Mouse (Mus musculus): ENCODE results near the gene Trio.

The Trio gene

GRCm38 (mm10) chr15:27723746-27724145 lies 301.9 kb downstream of the Trio start:
- in situ Hi-C loops (cut with MboI, MseI): loop anchor here (25.0 kb wide), 1 partner anchor 411 kb away; no protein-coding TSS in a partner anchor

GRCm38 (mm10) chr15:27720297-27720696 lies 305.4 kb downstream of the Trio start:
- in situ Hi-C loops (cut with MboI, MseI): loop anchor here (25.0 kb wide), 1 partner anchor 408 kb away; no protein-coding TSS in a partner anchor

GRCm38 (mm10) chr15:27718668-27719067 lies 307.0 kb downstream of the Trio start:
- in situ Hi-C loops (cut with MboI, MseI): loop anchor here (5.0 to 25.0 kb wide), 2 partner anchors 61 to 406 kb away; no protein-coding TSS in a partner anchor

- in situ Hi-C loops (cut with MboI, MseI): loop anchor here (5.0 to 25.0 kb wide), 2 partner anchors 58 to 403 kb away; no protein-coding TSS in a partner anchor
Measured at GRCm38 (mm10) chr15:27715331-27715730, 310.3 kb downstream of the Trio start.

GRCm38 (mm10) chr15:27710698-27711097 lies 314.9 kb downstream of the Trio start:
- in situ Hi-C loops (cut with MboI, MseI): loop anchor here (25.0 kb wide), 1 partner anchor 398 kb away; no protein-coding TSS in a partner anchor

GRCm38 (mm10) chr15:27708968-27709612 lies 316.6 kb downstream of the Trio start:
- in situ Hi-C loops (cut with MboI, MseI): loop anchor here (25.0 kb wide), 1 partner anchor 397 kb away; no protein-coding TSS in a partner anchor

GRCm38 (mm10) chr15:27708499-27708898 lies 317.1 kb downstream of the Trio start:
- in situ Hi-C loops (cut with MboI, MseI): loop anchor here (25.0 kb wide), 1 partner anchor 396 kb away; no protein-coding TSS in a partner anchor

GRCm38 (mm10) chr15:27702972-27703313 lies 322.7 kb downstream of the Trio start:
- in situ Hi-C loops (cut with MboI, MseI): loop anchor here (25.0 kb wide), 1 partner anchor 391 kb away; no protein-coding TSS in a partner anchor

GRCm38 (mm10) chr15:27702031-27702971 lies 323.3 kb downstream of the Trio start:
- in situ Hi-C loops (cut with MboI, MseI): loop anchor here (25.0 kb wide), 1 partner anchor 390 kb away; no protein-coding TSS in a partner anchor

- in situ Hi-C loops (cut with MboI, MseI): no loop called here
Measured at GRCm38 (mm10) chr15:27697632-27698031, 328.0 kb downstream of the Trio start.

- in situ Hi-C loops (cut with MboI, MseI): no loop called here
Measured at GRCm38 (mm10) chr15:27693235-27693634, 332.4 kb downstream of the Trio start.

GRCm38 (mm10) chr15:27692161-27692560 lies 333.5 kb downstream of the Trio start:
- in situ Hi-C loops (cut with MboI, MseI): no loop called here

GRCm38 (mm10) chr15:27691213-27691612 lies 334.4 kb downstream of the Trio start:
- in situ Hi-C loops (cut with MboI, MseI): no loop called here

GRCm38 (mm10) chr15:27688041-27688651 lies 337.5 kb downstream of the Trio start:
- in situ Hi-C loops (cut with MboI, MseI): no loop called here

GRCm38 (mm10) chr15:27684813-27685212 lies 340.8 kb downstream of the Trio start:
- in situ Hi-C loops (cut with MboI, MseI): no loop called here

- in situ Hi-C loops (cut with MboI, MseI): no loop called here
Measured at GRCm38 (mm10) chr15:27683206-27683605, 342.4 kb downstream of the Trio start.

- in situ Hi-C loops (cut with MboI, MseI): no loop called here
Measured at GRCm38 (mm10) chr15:27682619-27683018, 343.0 kb downstream of the Trio start.

- in situ Hi-C loops (cut with MboI, MseI): no loop called here
Measured at GRCm38 (mm10) chr15:27681419-27682187, 344.0 kb downstream of the Trio start, which contains the start of gene Otulinl. Gene Otulinl (minus strand): TSS chr15:27681579.

- in situ Hi-C loops (cut with MboI, MseI): no loop called here
Measured at GRCm38 (mm10) chr15:27680997-27681396, 344.7 kb downstream of the Trio start.
